Mouse (Mus musculus) common myeloid progenitor, adult 5-6 weeks (primary cell): ENCODE measurements at regions not wholly inside any gene's neighbourhood (a gene's known extent, or its start where the extent isn't known, plus 50 kb on each side); places are given as distances from the start of the nearest gene placed in this dataset.
"Not testable (repeated sequence)": the region's sequence is repeated elsewhere in the genome, so short reads cannot be mapped to it uniquely, and the experiment has no call there.

ENCODE experiments used
- ATAC-seq: replicated peaks from 2 replicates; pipeline ENCODE4 v1.8.0; 2016; ENCODE audit warnings: low read depth, mild to moderate bottlenecking, moderate TSS enrichment, inconsistent platforms; ENCODE audit not compliant: poor library complexity, severe bottlenecking

- no peak for ATAC-seq
Observed at GRCm38 (mm10) chr13:97337954-97338353, 97.0 kb downstream of the Enc1 start.

- ATAC-seq = no peak
Observed at GRCm38 (mm10) chr13:97337296-97337731, 96.4 kb downstream of the Enc1 start.

GRCm38 (mm10) chr13:97333801-97334534 lies 93.1 kb downstream of the Enc1 start:
- no peak for ATAC-seq

GRCm38 (mm10) chr13:97331072-97331471 lies 90.2 kb downstream of the Enc1 start:
- no peak for ATAC-seq

GRCm38 (mm10) chr13:97321307-97321706 lies 80.4 kb downstream of the Enc1 start:
- ATAC-seq = not testable (repeated sequence)

GRCm38 (mm10) chr13:97320756-97321155 lies 79.9 kb downstream of the Enc1 start:
- ATAC-seq = no peak

- no peak for ATAC-seq
Observed at GRCm38 (mm10) chr13:97320298-97320697, 79.4 kb downstream of the Enc1 start.

GRCm38 (mm10) chr13:97317633-97318032 lies 76.7 kb downstream of the Enc1 start:
- ATAC-seq = no peak

GRCm38 (mm10) chr13:97312420-97313370 lies 71.8 kb downstream of the Enc1 start:
- no peak for ATAC-seq

- ATAC-seq = no peak
Observed at GRCm38 (mm10) chr13:97311340-97311739, 70.4 kb downstream of the Enc1 start.

- no peak for ATAC-seq
Observed at GRCm38 (mm10) chr13:97310855-97311189, 69.9 kb downstream of the Enc1 start.

GRCm38 (mm10) chr13:97310186-97310854 lies 69.4 kb downstream of the Enc1 start:
- no peak for ATAC-seq

- no peak for ATAC-seq
Observed at GRCm38 (mm10) chr13:97309411-97309810, 68.5 kb downstream of the Enc1 start.

- no peak for ATAC-seq
Observed at GRCm38 (mm10) chr13:97308431-97308830, 67.5 kb downstream of the Enc1 start.
